Mouse (Mus musculus): ENCODE results near the gene Ly86.

The Ly86 gene

DNA sequence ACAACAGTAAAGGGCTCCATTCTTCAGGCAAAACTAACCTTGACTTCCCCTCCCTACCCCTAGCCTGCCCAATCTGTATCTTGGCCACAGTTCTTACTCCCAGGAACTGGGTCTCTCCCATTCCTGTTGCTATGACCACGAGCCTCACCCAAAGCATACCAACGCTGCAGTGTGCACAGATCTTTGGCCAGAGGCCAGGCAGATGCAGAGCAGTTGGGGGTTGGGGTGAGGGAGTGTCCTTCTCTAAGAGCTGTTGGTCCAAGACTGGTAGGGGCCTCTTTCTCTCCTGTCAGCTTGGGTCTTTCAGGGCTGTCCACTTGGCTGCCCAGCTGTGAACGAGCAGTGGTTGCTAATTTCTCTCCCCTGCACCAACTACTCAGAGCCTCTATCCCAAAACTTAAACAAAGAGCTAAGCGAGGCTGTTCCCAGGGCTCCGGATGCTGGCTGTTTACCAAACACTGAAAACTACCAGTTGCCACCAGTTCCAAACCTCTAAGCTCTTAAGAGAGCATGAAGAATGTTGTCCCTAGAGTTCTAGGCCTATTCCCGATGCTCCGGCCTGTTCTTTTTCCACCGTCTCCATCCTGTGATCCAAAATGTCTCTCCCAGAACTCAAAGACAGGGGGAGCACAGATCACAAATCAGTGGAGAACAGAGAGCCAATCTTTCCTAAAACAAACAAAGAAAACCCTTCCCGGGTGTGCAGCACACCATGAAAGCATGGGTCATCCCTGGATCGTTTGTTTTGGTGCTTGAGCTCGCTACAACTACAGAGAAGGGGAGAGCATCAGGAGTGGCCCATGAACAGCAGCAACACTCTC lies 112.2 kb downstream of the Ly86 start:
- DNase-seq (ENCODE audit: low spot score in 2 of 2), result peak; percentile 74 to 77

DNA sequence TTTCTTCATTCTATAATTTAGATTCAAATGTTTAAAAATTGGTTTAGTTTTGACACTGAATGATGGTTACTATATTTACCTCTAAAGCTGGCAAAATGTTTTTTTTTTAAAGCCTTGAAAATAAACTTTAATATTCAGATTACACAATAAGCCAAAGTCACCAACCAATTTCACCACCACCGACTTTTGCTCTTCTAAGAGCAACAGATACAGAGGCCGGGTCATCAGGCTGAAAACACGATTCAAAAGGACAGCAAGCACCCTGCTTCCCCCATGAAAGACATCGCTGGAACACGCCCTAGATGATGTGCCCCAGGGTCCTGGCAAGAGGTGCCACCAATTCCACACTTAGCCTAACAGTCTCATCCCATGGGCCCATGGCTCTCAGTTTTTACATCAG lies 113.5 kb downstream of the Ly86 start:
- no peak for DNase-seq (ENCODE audit: low spot score in 2 of 2)

DNA sequence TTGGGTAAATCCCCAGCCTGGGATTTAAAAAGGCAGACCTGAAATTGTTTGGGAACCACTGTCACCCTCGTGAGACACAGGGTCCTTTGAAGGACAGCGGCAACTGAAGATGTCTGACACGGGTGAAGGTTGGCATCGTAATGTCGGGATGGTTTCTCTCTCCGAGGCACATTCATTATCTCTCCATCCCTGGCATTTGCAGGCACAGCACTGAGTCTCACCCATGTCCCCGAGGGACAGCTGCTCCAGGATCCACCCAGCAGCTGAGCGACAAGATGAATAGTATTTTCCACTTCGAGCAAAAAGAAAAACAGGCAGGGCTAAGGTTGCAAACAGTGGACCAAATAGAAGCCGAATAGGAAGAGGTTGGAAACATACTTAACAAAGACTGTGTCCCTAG lies 114.0 kb downstream of the Ly86 start:
- no peak for DNase-seq (ENCODE audit: low spot score in 2 of 2)

DNA sequence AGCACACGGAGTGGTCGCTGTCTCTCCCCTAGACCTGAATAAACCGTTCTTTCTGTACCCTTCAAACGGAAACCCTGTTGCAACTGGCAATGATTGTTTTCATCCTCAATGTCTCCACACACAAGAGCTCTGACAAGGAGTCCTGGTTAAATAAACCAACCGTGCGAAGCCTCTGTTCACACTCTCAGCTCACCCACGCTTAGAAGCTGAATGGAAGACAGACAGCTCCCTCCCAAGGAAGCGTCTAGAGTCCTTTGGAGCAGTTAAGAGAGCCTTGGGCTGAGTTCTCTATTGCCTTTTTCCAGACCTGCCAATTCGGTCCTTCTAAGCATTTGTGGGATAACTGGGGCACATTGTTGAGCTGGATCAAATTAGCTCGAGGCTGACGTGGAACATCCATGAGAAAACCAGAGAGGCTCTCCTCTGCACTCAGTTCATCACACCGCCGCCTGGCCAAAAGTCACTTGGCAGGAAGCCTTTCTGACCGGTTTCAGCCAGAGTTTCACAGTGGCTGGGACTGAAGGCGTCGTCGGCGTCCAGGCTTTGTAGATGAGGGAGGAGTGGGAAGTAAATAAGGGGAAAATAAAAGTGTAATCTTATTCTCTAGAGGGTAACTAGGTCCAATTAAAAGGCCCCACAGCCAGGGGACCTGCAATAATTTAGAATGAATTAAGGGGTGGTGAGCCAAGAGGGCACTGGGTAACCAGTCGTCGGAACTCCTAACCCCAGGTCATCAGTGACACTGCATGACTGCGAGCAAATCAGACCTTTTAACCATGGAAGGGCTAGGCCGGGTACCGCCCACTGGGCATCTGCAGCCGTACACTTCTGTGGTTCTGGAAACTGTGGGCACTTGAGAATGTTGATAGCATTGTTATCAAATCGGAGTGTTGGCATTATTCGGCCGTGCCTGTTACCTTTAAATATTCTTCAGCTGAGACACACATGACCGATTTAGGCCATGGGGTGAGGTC lies 115.2 kb downstream of the Ly86 start:
- peak in 1 of 2 experiments; percentile 76 for DNase-seq (ENCODE audit: low spot score in 2 of 2)

DNA sequence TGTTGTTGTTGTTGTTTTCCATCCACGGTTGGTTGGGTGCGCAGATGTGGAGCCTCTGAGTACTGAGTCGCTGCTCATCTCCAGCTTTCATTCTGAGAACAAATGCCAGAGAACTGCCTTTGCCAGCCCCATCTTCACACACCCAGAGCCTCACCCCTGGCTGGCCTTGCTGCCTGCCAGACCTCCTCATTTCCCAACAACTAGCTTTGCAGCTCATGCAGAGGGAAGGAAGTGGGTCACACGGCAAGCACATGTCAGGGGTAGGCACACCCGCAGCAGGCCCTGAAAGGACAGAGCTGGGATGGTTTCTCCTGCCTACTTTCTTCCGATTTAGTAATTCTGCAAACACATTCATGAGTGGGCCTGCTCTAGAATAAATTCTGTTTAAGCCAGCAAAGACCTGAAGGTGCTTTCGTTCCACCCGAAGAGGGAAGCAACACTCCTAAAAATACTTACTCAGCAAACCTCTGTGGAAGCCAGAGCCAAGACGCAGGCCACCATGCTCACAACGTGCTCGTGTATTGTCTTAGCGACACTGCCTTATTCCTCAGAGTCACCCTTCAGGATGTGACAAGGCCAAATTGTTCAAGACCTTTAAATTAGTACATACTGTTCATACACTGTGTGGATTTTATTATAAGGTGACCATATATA lies 117.2 kb downstream of the Ly86 start:
- no peak for DNase-seq (ENCODE audit: low spot score in 2 of 2)

DNA sequence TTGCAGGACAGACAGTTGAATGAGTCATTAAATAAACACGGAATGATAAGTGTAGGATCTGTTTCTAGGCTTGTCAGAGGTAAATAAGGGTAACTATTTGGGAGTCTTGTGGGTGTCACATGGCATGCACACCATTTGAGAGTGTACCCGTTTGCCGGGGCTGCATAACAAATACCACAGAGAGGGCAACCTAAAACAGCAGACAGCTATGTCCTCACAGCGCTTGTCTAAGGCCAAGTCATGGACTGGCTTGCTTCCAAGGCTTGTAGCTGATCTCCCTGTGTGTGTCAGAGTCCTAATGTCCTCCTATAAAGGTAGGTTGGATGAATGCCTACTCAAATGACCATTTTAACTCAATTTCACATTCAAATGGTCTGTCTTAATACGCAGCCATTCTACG lies 120.7 kb downstream of the Ly86 start:
- DNase-seq (ENCODE audit: low spot score in 2 of 2), result no peak

DNA sequence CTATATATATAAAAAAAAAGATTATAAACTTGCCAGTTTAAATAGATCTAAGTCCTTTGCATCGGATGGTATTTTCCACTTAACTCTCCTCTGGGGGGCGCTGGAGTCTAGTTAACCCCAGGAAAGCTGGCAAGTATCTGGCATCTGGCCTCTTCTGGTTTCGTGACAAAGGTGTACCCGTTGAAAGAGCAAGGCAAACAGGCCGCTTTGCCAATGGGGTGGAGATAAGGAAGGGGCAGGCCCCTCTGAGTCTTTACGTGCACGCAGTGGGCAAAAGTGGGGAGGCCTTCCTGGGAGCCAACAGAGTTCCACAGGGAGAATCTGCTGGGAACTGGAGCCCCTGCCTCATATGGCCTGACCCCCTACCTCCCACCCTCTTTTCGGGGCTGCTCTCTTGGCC lies 122.8 kb downstream of the Ly86 start:
- peak; percentile 44 to 76 for DNase-seq (ENCODE audit: low spot score in 2 of 2)
